Mouse (Mus musculus) kidney, adult 2 months (tissue): ENCODE measurements around the gene Lrch4.

Experiments used
- CTCF ChIP-seq: fragments of 200-500 bp; conservative IDR thresholded peaks from 2 replicates; pipeline ENCODE4 v1.5.1; 2011; ENCODE audit warnings: low read depth, mild to moderate bottlenecking, control low read depth, low read length, moderate library complexity, mixed read lengths; ENCODE audit not compliant: insufficient read depth, insufficient read length
- POLR2A ChIP-seq: fragments of 200-500 bp; IDR thresholded peaks from one replicate; pipeline ENCODE4 v1.6.1; 2011; ENCODE audit warnings: low read depth, low read length, control low read depth

GRCm38 (mm10) chr5:137600281-137600618 lies 28.7 kb upstream of the Lrch4 start:
- TF ChIP-seq CTCF (no peak), POLR2A (no peak)
